Mouse (Mus musculus): ENCODE measurements around the gene Gm17349. TPM values are rescaled to one million over a fixed set of nuclear protein-coding genes. Genes with fewer than 3 reads are reported as not detected.
A peak's percentile ranks its signal among the peaks of the same experiment; 100 is the strongest.
"Not testable (repeated sequence)": the region's sequence is repeated elsewhere in the genome, so short reads cannot be mapped to it uniquely, and the experiment has no call there.

The Gm17349 gene
- total RNA-seq (2021), result 10 to 100 TPM; 10.9 to 24.6 TPM
- long read RNA-seq, experiment 1, partial matches to known transcripts, result 0 of 3 reads
- long read RNA-seq, experiment 1, other reads (novel, unspliced or antisense), result 3 of 3 reads
- long read RNA-seq, experiment 2, partial matches to known transcripts, result 0 of 6 reads
- long read RNA-seq, experiment 2, other reads (novel, unspliced or antisense), result 6 of 6 reads

DNA sequence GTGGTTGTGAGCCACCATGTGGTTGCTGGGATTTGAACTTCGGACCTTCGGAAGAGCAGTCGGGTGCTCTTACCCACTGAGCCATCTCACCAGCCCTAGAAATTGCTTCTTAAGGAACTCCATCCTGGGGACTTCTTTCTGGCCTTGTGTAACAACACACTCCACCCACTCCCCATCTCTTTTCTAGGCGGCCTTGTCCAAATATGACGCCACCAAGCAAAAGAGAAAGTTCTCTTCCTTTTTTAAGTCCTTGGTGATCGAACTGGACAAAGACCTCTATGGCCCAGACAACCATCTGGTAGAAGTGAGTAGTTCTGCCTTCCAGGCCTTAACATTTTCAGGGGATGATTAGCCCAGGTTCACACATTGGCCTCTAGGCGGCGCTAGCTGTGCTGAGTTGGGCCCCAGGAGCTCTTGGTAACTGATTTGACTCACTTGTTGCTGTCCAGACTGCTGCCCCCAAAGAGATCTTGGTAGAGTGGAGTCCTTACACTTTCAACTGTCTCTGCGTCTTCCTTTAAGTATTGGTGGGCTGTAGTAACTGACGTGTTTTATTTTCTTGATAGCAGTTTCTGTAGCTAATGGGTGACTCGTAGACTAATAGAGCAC lies at the start of gene Gm17349:
Gm17349 (minus strand) TSS at position 51 of the 609 bp plus-strand sequence.
- peak; percentile 79 for DNase-seq

DNA sequence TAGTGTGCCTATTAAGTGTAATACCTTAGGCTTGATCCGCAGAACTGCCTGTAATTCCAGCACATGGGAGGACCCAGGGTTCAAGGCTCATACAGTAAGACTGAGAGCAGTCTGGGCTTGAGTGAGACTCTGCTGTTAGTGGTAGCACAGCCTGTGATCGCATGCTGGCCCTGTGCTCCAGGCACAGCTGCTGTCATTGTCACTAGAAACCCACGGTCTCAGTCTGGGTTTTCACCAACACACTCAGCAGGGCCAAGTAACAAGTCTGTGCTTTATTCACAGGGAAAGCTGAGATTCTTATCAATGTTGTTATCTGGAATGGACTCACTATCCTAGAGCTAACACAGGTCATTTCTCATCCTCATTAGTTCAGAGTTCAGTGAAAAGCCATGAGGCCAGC lies 48.9 kb upstream of the Gm17349 start:
- DNase-seq, result no peak

DNA sequence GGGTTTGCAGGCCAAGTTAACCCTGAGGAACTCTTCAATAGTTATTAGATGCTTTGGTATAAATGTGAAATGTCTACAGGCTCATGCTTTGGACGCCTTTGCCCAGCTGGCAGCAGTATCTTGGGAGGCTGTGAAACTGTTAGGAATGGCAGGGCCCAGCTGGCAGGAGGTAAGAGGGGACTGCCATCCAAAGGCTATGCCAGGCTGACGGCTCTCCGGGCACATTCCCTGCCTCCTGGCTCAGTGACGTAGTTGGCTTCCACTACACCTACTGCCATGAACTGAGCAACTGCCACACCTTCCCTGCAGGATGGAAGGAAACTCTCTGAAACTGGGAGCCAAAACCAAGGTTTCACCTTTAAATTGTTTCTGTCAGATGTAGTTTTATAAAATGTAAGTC lies 34.9 kb upstream of the Gm17349 start:
- DNase-seq, result no peak

DNA sequence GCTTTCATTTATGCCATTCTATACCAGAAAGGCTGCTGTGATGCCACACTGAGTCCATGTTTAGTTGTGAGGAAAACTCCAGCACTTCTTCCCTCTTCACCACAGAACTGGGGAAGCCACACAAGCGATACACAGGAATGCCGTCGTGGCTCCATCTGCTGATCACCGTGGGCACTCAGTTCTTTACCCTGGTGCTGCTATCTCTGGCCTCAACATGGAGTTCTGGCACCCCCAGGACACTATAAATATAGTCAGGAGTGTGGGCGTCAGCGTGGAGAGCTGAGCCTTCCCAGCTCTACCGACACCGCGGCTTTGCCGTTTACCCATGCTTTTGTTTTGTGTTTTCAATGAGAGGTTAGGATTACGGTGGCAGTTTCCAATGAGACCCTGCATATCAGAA lies 31.4 kb upstream of the Gm17349 start:
- DNase-seq, result no peak

DNA sequence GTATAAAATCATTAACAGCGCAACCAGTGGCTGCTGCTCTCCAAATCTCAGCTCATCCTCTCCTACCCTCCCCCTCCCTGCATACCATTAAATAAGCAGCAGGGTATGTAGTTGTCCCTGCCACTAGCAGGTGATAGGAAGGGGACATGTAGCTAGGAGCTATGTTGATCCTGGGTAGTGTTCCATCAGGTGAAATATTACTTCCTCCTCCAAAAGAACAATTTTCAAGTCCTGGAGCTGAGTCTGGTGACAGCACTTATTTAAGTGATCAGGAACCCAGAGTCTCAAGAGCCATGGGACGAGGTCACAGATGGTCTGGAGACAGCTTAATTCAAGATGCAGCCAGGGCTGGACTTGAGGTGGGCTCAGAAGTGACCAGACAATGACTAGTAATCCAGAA lies 30.3 kb upstream of the Gm17349 start:
- DNase-seq, result peak; percentile 100

DNA sequence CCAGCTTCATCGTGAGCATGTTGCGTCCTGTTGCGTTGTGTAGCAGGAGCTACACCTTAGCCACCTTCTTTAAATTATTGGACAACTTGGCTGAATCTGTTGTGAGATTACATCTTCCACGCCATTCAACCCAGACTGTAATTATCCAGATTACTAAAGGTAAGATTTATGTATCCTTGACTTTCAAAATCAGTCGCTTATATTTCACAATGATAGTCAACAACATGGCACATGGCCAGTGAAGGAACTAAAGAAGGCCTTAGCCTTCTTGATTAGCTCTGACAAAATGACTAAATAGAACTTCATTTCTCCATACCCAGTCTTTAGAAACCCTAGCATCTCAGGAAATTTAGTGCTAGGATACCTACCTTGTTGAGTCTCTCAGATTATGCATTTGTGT lies 27.9 kb upstream of the Gm17349 start:
- DNase-seq, result peak; percentile 45

DNA sequence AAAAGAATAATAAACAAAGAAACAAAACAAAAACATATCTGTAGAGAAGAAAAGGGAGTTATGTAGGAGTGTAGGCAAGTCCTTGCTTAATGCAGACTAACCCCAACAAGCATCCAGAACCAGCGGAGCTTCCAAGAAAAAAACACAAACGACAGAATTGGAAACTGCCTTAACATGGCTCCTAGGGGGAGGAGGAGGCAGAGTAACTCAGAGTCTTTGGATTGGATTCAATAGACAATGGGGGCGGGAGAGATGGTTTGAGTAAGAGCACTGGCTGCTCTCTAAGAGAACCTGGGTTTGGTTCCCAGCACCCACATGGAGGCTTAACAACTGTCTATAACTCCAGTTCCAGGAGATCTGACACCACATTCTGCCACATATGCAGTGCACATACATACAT lies 26.4 kb upstream of the Gm17349 start:
- DNase-seq, result no peak

DNA sequence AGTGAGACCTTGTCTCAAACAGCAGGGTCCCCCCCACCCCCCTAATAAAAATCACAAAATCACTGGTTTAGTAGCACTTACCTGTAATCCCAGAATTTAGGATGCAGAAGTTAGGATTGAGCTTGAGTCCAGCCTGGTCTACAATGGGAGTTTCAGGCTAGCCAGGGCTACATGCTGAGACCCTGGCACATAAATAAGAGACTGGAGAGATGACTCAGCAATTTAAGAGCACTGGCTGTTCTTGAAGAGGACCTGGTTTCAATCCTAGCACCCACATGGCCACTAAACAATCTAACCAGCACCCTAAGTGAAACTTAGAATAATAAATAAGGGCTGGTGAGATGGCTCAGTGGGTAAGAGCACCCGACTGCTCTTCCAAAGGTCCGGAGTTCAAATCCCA lies 25.9 kb upstream of the Gm17349 start:
- DNase-seq, result no peak

DNA sequence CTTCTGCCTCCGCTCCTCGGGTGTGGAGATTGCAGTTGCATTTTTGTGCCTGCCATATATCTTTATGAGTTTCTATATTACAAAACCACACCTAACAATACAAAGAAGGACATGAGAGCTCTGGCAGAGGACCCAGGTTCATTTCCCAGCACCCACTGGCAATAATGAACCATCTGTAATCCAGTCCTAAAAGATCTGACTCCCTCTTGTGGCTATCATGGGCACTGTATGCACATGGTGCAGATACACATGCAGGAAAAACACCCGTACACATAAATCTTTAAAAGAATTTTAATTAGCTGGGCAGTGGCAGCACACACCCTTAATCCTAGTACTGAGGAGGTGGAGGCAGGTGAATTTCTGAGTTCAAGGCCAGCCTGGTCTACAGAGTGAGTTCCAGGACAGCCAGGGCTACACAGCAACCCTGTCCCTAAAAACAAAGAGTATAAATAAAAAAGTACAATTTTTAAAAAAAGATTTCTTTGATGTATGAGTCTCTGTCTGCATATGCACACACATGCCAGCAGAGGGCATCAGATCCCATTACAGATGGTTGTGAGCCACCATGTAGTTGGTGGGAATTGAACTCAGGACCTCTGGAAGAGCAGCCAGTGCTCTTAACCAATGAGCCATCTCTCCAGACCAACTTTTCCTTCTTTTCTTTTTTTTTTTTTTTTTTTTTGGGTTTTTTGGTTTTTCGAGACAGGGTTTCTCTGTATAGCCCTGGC lies 23.9 kb upstream of the Gm17349 start:
- DNase-seq, result no peak

DNA sequence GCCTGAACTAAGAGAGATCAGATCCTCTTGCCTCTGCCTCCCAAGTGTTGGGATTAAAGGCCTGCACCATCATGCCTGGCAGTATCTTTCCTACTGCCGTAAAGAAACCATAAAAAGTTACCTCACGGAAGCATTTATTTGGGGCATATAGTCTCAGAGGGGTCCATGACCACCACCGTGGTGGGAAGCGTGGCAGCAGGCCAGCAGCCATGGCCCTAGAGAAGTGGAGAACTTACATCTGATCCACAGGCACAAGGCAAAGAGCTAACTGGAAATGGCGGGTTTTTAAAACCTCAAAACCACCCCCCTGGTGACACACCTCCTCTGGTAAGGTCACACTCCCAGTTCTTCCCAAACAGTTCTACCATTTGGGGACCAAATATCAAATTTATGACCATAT lies 22.9 kb upstream of the Gm17349 start:
- DNase-seq, result no peak

DNA sequence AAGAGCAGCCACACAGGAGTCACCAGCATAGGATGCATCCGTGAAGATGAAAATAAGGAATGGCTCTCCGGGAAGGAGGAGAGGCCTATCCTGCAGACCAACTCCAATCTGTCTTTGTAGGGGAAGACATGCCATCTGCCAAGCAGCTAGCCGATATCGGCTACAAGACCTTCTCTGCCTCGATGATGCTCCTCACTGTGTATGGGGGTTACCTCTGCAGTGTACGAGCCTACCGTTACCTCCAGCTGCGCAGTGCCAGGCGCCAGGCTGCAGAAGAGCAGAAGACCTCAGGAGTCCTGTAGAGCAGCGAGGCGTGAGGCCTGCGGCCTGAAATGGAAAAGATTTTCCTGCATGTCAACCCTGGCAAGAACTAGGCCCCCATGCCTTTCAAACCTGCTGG lies 22.2 kb upstream of the Gm17349 start:
- no peak for DNase-seq

DNA sequence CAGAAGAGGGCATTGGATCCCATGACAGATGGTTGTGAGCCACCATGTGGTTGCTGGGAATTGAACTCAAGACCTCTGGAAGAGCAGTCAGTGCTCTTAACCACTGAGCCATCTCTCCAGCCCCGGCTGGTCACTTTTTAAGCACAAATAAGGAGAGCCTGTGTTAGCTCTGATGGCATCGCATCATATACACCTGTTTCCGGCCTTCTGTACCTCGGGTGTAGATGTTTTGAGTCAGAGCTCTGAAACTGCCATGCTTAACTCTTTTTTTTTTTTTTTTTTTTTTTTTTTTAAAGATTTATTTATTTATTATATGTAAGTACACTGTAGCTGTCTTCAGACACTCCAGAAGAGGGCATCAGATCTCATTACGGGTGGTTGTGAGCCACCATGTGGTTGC lies 21.7 kb upstream of the Gm17349 start:
- DNase-seq, result not testable (repeated sequence)

DNA sequence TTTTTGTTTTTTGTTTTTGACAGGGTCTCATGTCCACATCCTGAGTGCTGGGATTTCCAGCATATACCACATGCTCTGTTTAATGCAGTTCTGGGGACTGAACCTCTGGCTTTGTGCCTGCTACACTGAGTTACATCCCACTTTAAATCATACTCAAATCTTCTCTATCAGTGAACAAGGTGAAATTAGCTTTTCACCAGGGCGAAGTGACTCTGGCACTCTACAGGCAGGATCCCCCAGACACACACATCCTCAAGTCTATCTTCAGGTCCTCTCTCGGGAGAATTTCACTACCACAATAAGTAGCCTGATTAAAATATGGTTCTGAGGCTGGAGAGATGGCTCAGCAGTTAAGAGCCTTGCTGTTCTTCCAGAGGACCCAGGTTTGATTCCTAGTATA lies 21.3 kb upstream of the Gm17349 start:
- DNase-seq, result no peak

DNA sequence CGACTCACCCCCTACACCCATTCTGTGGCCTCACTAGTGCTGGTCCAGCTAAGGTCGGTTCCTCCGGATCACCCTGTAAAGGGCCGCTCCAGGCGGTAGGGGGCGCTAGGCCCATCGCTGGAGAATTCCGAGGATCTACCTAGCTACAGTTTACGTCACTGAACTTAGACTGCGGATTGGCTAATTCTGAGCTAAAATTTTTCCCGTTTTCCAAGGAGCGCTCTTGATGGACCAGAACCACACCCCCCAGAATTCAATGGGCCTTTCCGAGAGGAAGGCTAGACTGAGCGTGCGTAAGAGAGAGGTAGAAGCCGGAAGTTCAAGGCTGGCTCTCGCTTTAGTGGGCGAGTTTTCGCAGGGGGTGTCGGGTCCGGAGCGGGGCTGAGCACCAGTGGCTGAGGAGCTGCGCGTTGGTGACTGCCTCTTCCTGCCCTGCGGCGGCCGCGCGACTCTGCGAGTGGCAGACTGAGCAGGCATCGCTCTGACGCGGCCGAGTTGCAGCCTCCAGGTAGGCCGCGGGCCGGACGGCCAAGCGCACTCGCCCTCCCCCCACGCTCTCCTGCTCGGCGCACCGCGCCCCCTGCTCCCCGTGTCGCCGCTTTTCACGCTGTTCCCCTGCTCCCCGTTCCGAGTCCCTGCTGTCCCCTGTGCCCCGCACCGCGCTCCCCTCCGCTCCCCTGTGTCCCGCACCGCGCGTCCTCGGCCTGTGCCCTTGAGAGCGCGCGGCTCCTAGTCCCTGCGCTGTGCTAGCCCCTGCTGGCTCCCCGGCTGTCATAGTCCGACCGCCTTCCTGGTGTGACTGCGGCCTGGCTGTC lies 20.3 kb upstream of the Gm17349 start, which contains the start of gene Cox14:
Cox14 (plus strand) TSS at position 278 of the 815 bp plus-strand sequence.
- peak; percentile 96 for DNase-seq

DNA sequence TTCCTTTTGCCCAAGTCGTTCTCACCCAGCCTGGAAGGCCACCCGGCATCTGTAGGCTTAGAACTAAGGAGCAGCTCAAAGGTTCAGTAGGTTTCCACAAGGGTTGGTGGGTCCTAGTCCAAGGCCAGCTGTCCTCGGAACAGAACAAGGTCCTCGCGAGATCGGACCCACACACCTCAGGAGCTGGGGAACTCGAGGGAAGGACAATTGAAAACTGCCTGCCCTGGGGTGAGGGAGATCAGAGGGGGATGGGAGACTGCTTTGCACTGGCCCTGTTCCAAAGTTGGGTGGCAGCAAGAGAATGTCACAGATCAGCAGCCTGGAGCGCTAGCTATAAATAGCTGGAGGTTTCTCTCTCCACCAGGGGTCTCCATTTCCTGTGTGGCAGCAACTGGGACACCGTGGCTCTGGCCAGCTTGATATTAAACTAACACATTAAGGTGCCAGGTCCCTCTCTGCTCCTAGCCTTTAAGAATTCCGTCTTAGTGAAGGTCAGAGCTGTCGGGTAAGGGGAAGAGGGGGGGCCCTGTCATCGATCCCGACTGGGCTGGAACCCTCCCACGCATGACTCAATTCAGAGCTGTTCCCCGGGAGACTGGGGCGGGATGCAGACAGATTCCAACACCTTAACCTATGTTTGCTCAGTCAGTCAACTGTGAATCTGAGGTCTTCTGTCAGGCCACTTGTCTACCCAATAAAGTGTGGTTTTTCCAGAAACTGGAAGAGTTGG lies 19.2 kb upstream of the Gm17349 start:
- peak; percentile 87 for DNase-seq

DNA sequence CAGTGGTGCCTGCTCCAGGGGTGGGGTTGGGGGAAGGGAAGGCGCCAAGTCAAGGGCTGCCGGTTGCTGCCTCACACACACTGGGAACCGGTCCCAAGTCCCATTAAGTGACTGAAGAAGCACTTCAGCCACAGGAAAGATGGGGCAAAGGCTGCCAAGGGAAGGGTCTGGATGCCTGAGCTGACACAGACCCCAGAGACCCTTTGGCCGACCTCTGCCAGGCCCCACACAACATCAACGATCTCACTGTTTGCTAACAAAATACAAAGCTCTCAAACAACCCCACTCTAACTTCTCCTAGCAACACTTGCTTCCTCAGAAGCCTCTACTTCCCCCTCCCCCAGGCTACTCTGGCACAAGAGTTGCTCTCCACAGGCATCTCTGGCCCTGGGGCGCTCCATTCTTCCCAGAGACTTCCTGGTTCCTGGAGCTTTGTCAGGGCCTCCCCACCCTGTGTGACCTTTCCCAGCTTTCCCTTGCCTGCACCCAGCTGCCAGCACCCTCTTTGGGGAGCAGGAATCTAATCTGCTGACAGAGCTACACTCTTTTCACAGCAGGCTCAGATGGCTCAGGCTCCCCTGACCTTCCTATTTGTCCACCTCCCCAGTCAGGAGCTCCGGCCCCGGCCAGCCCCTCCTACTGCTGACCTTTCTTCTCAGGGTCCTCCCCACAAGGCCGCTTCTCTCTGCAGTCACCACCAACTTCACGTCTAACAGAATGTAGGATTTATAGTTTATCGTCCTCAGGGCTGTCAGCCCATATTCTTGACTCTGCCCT lies 18.4 kb upstream of the Gm17349 start:
- DNase-seq, result peak; percentile 86

DNA sequence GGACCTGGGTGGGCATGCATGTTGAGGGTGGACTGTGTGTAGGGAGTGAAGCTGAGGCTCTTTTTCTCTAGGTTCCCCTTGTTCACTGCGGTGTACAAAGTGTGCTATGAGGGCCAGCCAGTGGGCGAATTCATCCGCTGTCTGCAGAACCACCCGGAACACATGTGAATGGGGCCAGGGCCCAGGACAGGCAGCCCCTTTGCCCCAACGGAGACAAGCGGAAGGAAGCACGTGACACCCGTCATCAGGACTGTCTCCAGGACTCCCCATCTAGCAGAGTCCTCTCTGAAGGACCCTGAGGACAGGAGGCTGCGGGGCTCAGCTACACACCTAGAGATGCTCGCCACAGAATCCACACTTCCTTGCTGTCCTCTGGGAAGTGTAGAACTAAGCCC lies 17.8 kb upstream of the Gm17349 start:
- peak; percentile 40 for DNase-seq

DNA sequence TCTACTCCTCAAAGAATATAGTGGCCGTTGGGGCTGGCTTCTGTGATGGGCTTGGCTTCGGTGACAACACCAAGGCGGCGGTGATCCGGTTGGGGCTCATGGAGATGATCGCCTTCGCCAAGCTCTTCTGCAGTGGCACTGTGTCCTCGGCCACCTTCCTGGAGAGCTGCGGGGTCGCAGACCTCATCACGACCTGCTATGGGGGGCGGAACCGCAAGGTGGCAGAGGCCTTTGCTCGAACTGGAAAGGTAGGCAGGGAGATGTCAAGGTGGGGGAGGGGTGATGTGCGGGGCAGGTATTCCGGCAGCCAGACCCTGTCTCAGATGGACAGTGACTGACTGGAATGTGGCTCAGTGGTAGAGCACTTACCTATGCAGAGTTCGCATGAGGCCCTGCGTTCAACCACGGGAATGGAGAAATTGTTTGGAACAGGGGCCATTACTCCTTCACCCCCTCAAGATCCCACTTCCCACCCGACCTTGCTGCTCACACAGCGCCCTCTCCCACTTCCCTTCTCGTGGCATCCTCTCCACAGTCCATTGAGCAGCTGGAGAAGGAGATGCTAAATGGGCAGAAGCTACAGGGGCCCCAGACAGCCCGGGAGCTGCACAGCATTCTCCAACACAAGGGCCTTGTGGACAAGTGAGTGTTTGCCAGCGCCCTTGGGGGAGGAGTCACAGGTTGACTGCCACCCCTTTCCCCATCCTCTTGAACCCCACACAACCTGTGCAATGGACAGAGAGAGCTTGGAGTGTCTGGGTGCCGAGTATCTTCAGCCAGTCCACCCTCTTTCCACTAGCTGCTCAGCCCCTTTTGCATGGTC lies 16.8 kb upstream of the Gm17349 start:
- peak; percentile 47 for DNase-seq

DNA sequence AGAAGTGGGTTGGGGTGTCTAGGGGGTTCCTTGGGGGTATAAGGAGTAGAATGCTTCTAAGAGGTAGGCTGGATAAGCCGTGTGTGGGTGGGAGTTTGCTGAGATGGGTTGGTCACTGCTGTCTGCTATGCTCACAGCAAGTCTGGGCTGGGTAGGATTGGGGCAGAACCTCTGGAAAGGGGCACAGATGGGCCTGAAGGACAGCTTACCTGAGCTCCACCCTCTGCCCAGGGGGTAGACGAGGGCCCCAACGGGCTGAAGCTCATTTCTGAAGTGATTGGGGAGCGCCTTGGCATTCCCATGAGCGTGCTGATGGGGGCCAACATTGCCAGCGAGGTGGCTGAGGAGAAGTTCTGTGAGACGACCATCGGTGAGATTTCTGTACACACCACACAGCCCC lies 14.6 kb upstream of the Gm17349 start:
- peak; percentile 19 for DNase-seq

DNA sequence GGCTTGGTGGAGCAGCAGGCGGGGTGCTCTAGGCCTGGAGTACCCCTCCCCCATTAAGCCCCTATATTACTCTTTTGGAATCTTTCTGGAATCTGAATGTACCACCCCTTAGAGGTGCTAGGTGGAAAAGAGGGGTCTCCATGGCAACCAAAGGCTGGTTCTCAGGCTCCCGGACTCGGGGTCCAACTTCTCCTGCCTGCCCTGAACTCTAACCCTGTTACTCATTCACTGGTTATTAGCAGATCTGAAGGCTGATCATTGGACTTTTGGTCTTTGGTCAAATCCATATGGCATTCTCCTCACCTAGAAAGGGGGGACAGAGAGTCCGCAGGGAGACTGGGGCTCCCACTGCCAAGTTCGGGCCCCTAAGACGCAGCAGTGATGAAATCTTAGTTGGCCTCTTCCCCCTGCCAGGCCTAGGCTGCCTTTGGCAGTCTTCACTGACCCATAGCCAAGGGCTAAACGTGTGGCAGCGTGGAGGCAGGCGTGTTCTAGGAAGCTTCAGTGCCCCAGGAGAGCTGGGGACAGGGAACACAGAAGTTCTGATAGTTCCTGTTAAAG lies 13.3 kb upstream of the Gm17349 start:
- DNase-seq, result peak; percentile 67

Data from adrenal gland, postnatal 10 days (tissue).